Mouse (Mus musculus): ENCODE measurements at regions not wholly inside any gene's neighbourhood (a gene's known extent, or its start where the extent isn't known, plus 50 kb on each side); places are given as distances from the start of the nearest gene placed in this dataset.
A peak's percentile ranks its signal among the peaks of the same experiment; 100 is the strongest.

GRCm38 (mm10) chr1:7388627-7389026 lies 2580.9 kb downstream of the Gm37988 start:
- Histone ChIP-seq H3K27me3 (ENCODE audit: control insufficient read depth, insufficient read depth, low read length) (no peaks in the 10 kb centered on the region), H3K36me3 (replicated peaks; ENCODE audit: control insufficient read depth, insufficient read depth, low read length) (no peaks in the 10 kb centered on the region), H3K4me3 (ENCODE audit: low read depth, low read length) (no peak overlapping the region), H3K4me2 (ENCODE audit: low read depth, low read length) (no peak overlapping the region), H3K27ac (ENCODE audit: low read depth) (no peak overlapping the region), H3K4me1 (ENCODE audit: control insufficient read depth, insufficient read depth) (no peaks in the 10 kb centered on the region), H3K9me3 (replicated peaks; ENCODE audit: control insufficient read depth, low read length) (no peaks in the 10 kb centered on the region), H3K9ac (replicated peaks; ENCODE audit: low read depth, low read length) (no peak overlapping the region)
- TF ChIP-seq EP300 (IDR thresholded peaks at IDR 0.05; ENCODE audit: low read depth) (no peak), CTCF (IDR thresholded peaks at IDR 0.05; ENCODE audit: low read depth) (no peak)
- ATAC-seq (ENCODE audit: insufficient read depth, low read depth) (no peak), DNase-seq (ENCODE audit: low spot score) (no peak)
- WGBS, result 87% methylated on average over 1 of the region's 1 CpGs

GRCm38 (mm10) chr1:7393508-7393907 lies 2585.8 kb downstream of the Gm37988 start:
- no peak overlapping the region for H3K27ac ChIP-seq (ENCODE audit: low read depth)
- no peak overlapping the region for H3K4me3 ChIP-seq (ENCODE audit: low read depth, low read length)
- no peaks in the 10 kb centered on the region for H3K36me3 ChIP-seq (replicated peaks; ENCODE audit: control insufficient read depth, insufficient read depth, low read length)
- DNase-seq (ENCODE audit: low spot score), result no peak
- no peaks in the 10 kb centered on the region for H3K27me3 ChIP-seq (ENCODE audit: control insufficient read depth, insufficient read depth, low read length)
- H3K4me2 ChIP-seq (ENCODE audit: low read depth, low read length), result no peak overlapping the region
- no peak for ATAC-seq (ENCODE audit: insufficient read depth, low read depth)
- no peaks in the 10 kb centered on the region for H3K4me1 ChIP-seq (ENCODE audit: control insufficient read depth, insufficient read depth)
- TF ChIP-seq CTCF (IDR thresholded peaks at IDR 0.05; ENCODE audit: low read depth) (no peak), EP300 (IDR thresholded peaks at IDR 0.05; ENCODE audit: low read depth) (no peak)
- H3K9ac ChIP-seq (replicated peaks; ENCODE audit: low read depth, low read length), result no peak overlapping the region
- no peaks in the 10 kb centered on the region for H3K9me3 ChIP-seq (replicated peaks; ENCODE audit: control insufficient read depth, low read length)

GRCm38 (mm10) chr1:7394161-7394560 lies 2586.5 kb downstream of the Gm37988 start:
- no peaks in the 10 kb centered on the region for H3K36me3 ChIP-seq (replicated peaks; ENCODE audit: control insufficient read depth, insufficient read depth, low read length)
- H3K27me3 ChIP-seq (ENCODE audit: control insufficient read depth, insufficient read depth, low read length), result no peaks in the 10 kb centered on the region
- no peak for TF ChIP-seq EP300 (IDR thresholded peaks at IDR 0.05; ENCODE audit: low read depth)
- TF ChIP-seq CTCF (IDR thresholded peaks at IDR 0.05; ENCODE audit: low read depth), result no peak
- H3K9ac ChIP-seq (replicated peaks; ENCODE audit: low read depth, low read length), result no peak overlapping the region
- H3K4me1 ChIP-seq (ENCODE audit: control insufficient read depth, insufficient read depth), result no peaks in the 10 kb centered on the region
- H3K27ac ChIP-seq (ENCODE audit: low read depth), result no peak overlapping the region
- H3K4me2 ChIP-seq (ENCODE audit: low read depth, low read length), result no peak overlapping the region
- no peak for ATAC-seq (ENCODE audit: insufficient read depth, low read depth)
- no peaks in the 10 kb centered on the region for H3K9me3 ChIP-seq (replicated peaks; ENCODE audit: control insufficient read depth, low read length)
- WGBS, result 98% methylated on average over 6 of the region's 6 CpGs
- DNase-seq (ENCODE audit: low spot score), result no peak
- no peak overlapping the region for H3K4me3 ChIP-seq (ENCODE audit: low read depth, low read length)

GRCm38 (mm10) chr1:7395527-7395926 lies 2587.8 kb downstream of the Gm37988 start:
- no peaks in the 10 kb centered on the region for H3K9me3 ChIP-seq (replicated peaks; ENCODE audit: control insufficient read depth, low read length)
- no peak for DNase-seq (ENCODE audit: low spot score)
- H3K36me3 ChIP-seq (replicated peaks; ENCODE audit: control insufficient read depth, insufficient read depth, low read length), result no peaks in the 10 kb centered on the region
- no peak for ATAC-seq (ENCODE audit: insufficient read depth, low read depth)
- no peak overlapping the region for H3K9ac ChIP-seq (replicated peaks; ENCODE audit: low read depth, low read length)
- no peak overlapping the region for H3K4me3 ChIP-seq (ENCODE audit: low read depth, low read length)
- H3K4me2 ChIP-seq (ENCODE audit: low read depth, low read length), result no peak overlapping the region
- TF ChIP-seq EP300 (IDR thresholded peaks at IDR 0.05; ENCODE audit: low read depth) (no peak), CTCF (IDR thresholded peaks at IDR 0.05; ENCODE audit: low read depth) (no peak)
- WGBS, result 82% methylated on average over 8 of the region's 8 CpGs
- no peaks in the 10 kb centered on the region for H3K4me1 ChIP-seq (ENCODE audit: control insufficient read depth, insufficient read depth)
- no peak overlapping the region for H3K27ac ChIP-seq (ENCODE audit: low read depth)
- H3K27me3 ChIP-seq (ENCODE audit: control insufficient read depth, insufficient read depth, low read length), result no peaks in the 10 kb centered on the region

GRCm38 (mm10) chr1:7396867-7397806 lies 2589.4 kb downstream of the Gm37988 start:
- Histone ChIP-seq H3K27ac (ENCODE audit: low read depth) (peak overlapping the region; percentile 48; the same call in 1 of the 2 replicates), H3K4me2 (ENCODE audit: low read depth, low read length) (peak overlapping the region; percentile 46), H3K9me3 (replicated peaks; ENCODE audit: control insufficient read depth, low read length) (no peaks in the 10 kb centered on the region), H3K4me3 (ENCODE audit: low read depth, low read length) (peak overlapping the region; percentile 66), H3K27me3 (ENCODE audit: control insufficient read depth, insufficient read depth, low read length) (no peaks in the 10 kb centered on the region), H3K4me1 (ENCODE audit: control insufficient read depth, insufficient read depth) (no peaks in the 10 kb centered on the region), H3K36me3 (replicated peaks; ENCODE audit: control insufficient read depth, insufficient read depth, low read length) (no peaks in the 10 kb centered on the region), H3K9ac (replicated peaks; ENCODE audit: low read depth, low read length) (no peak overlapping the region)
- DNase-seq (ENCODE audit: low spot score), result peak; percentile 76
- TF ChIP-seq CTCF (IDR thresholded peaks at IDR 0.05; ENCODE audit: low read depth) (peak; percentile 68), EP300 (IDR thresholded peaks at IDR 0.05; ENCODE audit: low read depth) (no peak)
- peak; percentile 84 for ATAC-seq (ENCODE audit: insufficient read depth, low read depth)
- 12% methylated on average over 26 of the region's 26 CpGs for WGBS
